Comparison of ENCODE assay signal across 7 mouse cellular contexts in the genomic region with DNA sequence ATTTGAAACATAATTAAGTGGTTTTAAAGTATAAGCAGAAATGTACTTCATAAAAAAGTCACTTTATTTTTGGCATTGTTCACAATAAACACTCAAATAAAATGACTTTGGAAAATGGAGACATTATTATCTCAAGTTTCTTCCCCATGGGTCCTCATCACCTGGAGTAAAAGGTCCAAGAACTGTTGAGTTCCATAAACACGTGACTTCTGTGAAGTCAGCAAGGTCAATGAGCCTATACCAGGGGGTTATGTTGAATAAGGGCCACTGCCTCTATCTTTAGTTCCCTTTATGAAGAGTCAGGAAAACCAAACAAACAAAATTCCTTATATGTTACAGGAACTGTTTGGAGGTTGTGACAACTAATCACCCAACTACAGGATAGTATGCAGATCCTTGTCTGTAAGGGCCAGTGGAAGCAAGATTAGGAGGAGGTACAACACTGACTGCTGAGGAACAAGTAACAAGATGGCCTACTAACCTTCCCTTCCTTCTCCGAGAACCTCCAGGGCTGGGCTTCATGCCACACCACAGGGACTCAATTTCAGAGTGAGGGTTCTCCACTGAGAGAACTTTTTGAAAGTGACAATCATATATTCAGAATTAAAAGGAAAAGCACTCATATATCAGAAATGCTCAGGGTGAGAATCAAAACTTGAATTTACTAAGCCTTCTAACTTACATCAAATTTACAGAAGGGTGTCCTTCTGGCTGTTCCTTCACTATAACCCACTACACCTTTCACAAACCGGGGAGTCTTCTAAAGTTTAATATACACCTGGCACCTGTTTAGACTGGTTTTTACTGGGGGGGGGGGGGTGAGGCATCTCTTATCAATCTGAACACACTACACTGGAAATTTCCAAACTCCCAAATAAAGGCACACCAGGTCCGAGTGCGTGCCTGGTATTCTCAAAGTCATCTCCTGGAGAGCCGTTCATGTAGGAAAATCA.
DNase-seq lines count a peak whose midpoint lies in the region; ATAC-seq and TF ChIP-seq lines count a peak whose summit lies in the region.

No protein-coding gene starts in this region.

- no peaks in the 10 kb centered on the region for H3K27me3 ChIP-seq in neural tube, embryonic 11.5 days (ENCODE audit: control insufficient read depth, insufficient read depth, low read length)
- no peaks in the 10 kb centered on the region for H3K27me3 ChIP-seq in midbrain, postnatal 0 days (ENCODE audit: insufficient read depth, low read length)

- peak overlapping the region; percentile 74; the same call in 1 of the 2 replicates for H3K9ac ChIP-seq in neural tube, embryonic 11.5 days (ENCODE audit: low read length)
- H3K9ac ChIP-seq in midbrain, postnatal 0 days (replicated peaks; ENCODE audit: low read length, poor library complexity, severe bottlenecking) = no peak overlapping the region

- no peak for DNase-seq in neural tube, embryonic 11.5 days (ENCODE audit: low spot score)
- no peak for DNase-seq in neural tube, embryonic 10.5 days (ENCODE audit: extremely low spot score, low spot score)
- DNase-seq in cerebellum, postnatal 25 days = peak; percentile 11 to 28
- DNase-seq in induced T-regulatory cell, adult 2 months (ENCODE audit: low read depth) = peak; percentile 21
- DNase-seq in midbrain, postnatal 0 days (ENCODE audit: low spot score) = no peak
- DNase-seq in layer of hippocampus, adult 9-10 months (ENCODE audit: low spot score) = no peak
- DNase-seq in thymus, postnatal 14 days = no peak

- H3K4me2 ChIP-seq in neural tube, embryonic 11.5 days (ENCODE audit: low read depth) = peak overlapping the region; percentile 77
- peak overlapping the region; percentile 59 for H3K4me2 ChIP-seq in midbrain, postnatal 0 days (ENCODE audit: low read depth, low read length, poor library complexity, severe bottlenecking)

- TF ChIP-seq CTCF in midbrain, postnatal 0 days (IDR thresholded peaks at IDR 0.05) = no peak

- no peaks in the 10 kb centered on the region for H3K9me3 ChIP-seq in neural tube, embryonic 11.5 days (ENCODE audit: control insufficient read depth, low read length)
- no peaks in the 10 kb centered on the region for H3K9me3 ChIP-seq in midbrain, postnatal 0 days (ENCODE audit: low read length)

- H3K4me3 ChIP-seq in neural tube, embryonic 11.5 days (ENCODE audit: low read depth, low read length) = peak overlapping the region; percentile 86
- peak overlapping the region; percentile 92 for H3K4me3 ChIP-seq in midbrain, postnatal 0 days (ENCODE audit: low read depth, low read length)

- ATAC-seq in neural tube, embryonic 11.5 days (ENCODE audit: insufficient read depth, low FRiP score, low TSS enrichment) = no peak
- no peak for ATAC-seq in midbrain, postnatal 0 days (ENCODE audit: low FRiP score)

- H3K36me3 ChIP-seq in neural tube, embryonic 11.5 days (ENCODE audit: control insufficient read depth, insufficient read depth, low read length) = no peaks in the 10 kb centered on the region
- no peaks in the 10 kb centered on the region for H3K36me3 ChIP-seq in midbrain, postnatal 0 days (ENCODE audit: insufficient read depth, low read length)

- WGBS in neural tube, embryonic 11.5 days = 53% methylated on average over 6 of the region's 6 CpGs
- WGBS in midbrain, postnatal 0 days = 39% methylated on average over 6 of the region's 6 CpGs

- peaks cover 8% of the 10 kb centered on the region; the same call in 1 of the 2 replicates for H3K4me1 ChIP-seq in neural tube, embryonic 11.5 days (ENCODE audit: control insufficient read depth, insufficient read depth, low read length)
- H3K4me1 ChIP-seq in midbrain, postnatal 0 days (ENCODE audit: insufficient read depth, low read length) = peaks cover 8% of the 10 kb centered on the region; the same call in 1 of the 2 replicates

- no peak overlapping the region for H3K27ac ChIP-seq in neural tube, embryonic 11.5 days (ENCODE audit: low read depth, low read length)
- H3K27ac ChIP-seq in midbrain, postnatal 0 days (ENCODE audit: low read depth, low read length) = no peak overlapping the region

Comparison
In these comparisons a context has a peak if more than half of its experiments do, and no peak if none do; other contexts are left out.
1. DNase-seq: peak in cerebellum, postnatal 25 days (2 of 2) and induced T-regulatory cell, adult 2 months (single experiment); none in neural tube, embryonic 11.5 days (single experiment), neural tube, embryonic 10.5 days (single experiment), midbrain, postnatal 0 days (single experiment), layer of hippocampus, adult 9-10 months (single experiment) and thymus, postnatal 14 days (single experiment).